Mouse (Mus musculus): ENCODE results near the gene Myrip.

DNA sequence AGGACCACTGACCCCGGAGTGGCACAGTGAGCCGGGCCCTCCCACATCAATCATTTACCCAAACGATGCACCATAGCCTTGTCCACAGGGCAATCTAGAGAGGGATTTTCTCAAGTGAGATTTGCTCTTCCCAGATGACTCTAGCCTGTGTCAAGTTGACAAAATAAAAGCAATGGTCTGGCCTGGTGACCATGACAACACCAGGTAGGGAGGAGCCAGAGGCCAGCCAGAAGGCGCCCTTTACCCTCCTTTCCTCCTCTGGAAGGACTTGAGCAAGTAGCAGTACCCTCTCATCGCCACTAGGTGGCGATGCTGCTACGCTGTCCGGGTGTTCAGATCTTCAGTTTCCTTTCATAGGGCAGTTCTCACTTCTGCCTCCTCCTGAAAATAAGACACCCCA is 132.4 kb downstream of the Myrip start:
- peak; percentile 97 for TF ChIP-seq CTCF (IDR thresholded peaks at IDR 0.05; ENCODE audit: low read depth, low read length)
- no peak for TF ChIP-seq POLR2AphosphoS5 (IDR thresholded peaks at IDR 0.05; ENCODE audit: insufficient replicate concordance, low read depth, low read length)
